8 mouse cellular contexts compared by ENCODE assay signal in the genomic region with DNA sequence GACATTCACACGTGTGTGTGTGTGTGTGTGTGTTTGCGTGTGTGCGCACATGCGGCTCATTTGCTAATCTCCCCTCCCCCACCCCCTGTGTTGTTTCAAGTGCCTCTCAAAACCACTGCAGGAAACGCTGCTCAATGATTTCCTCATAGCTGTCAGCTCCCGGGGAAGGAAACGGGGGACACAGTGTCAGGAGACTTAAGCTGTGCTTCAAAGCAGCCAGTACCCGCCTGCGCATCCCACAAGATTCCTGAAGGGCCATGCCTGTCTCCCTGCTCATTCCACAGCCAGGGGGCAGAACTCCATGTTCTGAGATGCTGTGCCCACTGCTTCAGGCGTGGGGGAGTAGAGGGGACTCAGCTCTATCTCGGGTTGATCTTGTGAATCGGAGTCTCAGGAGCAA. TPM values are rescaled to one million over a fixed set of nuclear protein-coding genes. Genes with fewer than 3 reads are reported as not detected.
DNase-seq lines count a peak whose midpoint lies in the region; ATAC-seq and TF ChIP-seq lines count a peak whose summit lies in the region.
"Had no signal": no experiment of that assay in that cellular context is flagged by ENCODE, and none has a peak within 500 bp of the region (broad histone marks: within the 10 kb centered on the region; RNA-seq: fewer than 3 reads in every experiment).

No protein-coding gene starts in this region.

- no peaks in the 10 kb centered on the region for H3K36me3 ChIP-seq in liver, embryonic 12.5 days
- H3K36me3 ChIP-seq in liver, embryonic 11.5 days (ENCODE audit: control insufficient read depth, insufficient read depth, low read length) = no peaks in the 10 kb centered on the region
- H3K36me3 ChIP-seq in lung, embryonic 14.5 days (ENCODE audit: insufficient read depth) = no peaks in the 10 kb centered on the region
- H3K36me3 ChIP-seq: limb, embryonic 15.5 days had no signal

- no peak overlapping the region for H3K9ac ChIP-seq in liver, embryonic 12.5 days
- H3K9ac ChIP-seq in liver, embryonic 11.5 days (ENCODE audit: low read depth, low read length) = no peak overlapping the region
- no peak overlapping the region for H3K9ac ChIP-seq in lung, embryonic 14.5 days
- H3K9ac ChIP-seq: limb, embryonic 15.5 days had no signal

- intact Hi-C loops in heart, postnatal 10 days (cut with DNase I) = no loop called here

- peak; percentile 60 for TF ChIP-seq CTCF in lung, embryonic 14.5 days (IDR thresholded peaks at IDR 0.05; ENCODE audit: low read depth)

- no peak for DNase-seq in liver, embryonic 11.5 days (ENCODE audit: low spot score)
- DNase-seq in heart, postnatal 10 days = peak; percentile 12 to 20
- DNase-seq in lung, embryonic 14.5 days = peak; percentile 57
- no peak for DNase-seq in ovary, postnatal 36 days (ENCODE audit: low spot score)
- DNase-seq in cerebellum, adult 9-10 months = no peak

- 24% methylated on average over 12 of the region's 12 CpGs for WGBS in liver, embryonic 12.5 days (ENCODE audit: insufficient replicate concordance)
- WGBS in liver, embryonic 11.5 days = 33% methylated on average over 12 of the region's 12 CpGs
- WGBS in lung, embryonic 14.5 days = 35% methylated on average over 12 of the region's 12 CpGs

- no peak for ATAC-seq in liver, embryonic 12.5 days
- ATAC-seq in liver, embryonic 11.5 days (replicated peaks; ENCODE audit: low FRiP score) = no peak
- peak; percentile 89 for ATAC-seq in common myeloid progenitor, adult 5-6 weeks (replicated peaks; ENCODE audit: low read depth, poor library complexity, severe bottlenecking)
- ATAC-seq in lung, embryonic 14.5 days (ENCODE audit: insufficient read depth) = peak; percentile 58; the same call in 1 of the 2 replicates

- peaks cover 47% of the 10 kb centered on the region for H3K27me3 ChIP-seq in liver, embryonic 12.5 days (replicated peaks)
- peaks cover 11% of the 10 kb centered on the region for H3K27me3 ChIP-seq in liver, embryonic 11.5 days (replicated peaks; ENCODE audit: control insufficient read depth, insufficient read depth, low read length)
- H3K27me3 ChIP-seq in lung, embryonic 14.5 days (ENCODE audit: insufficient read depth, low read length) = no peaks in the 10 kb centered on the region
- H3K27me3 ChIP-seq: limb, embryonic 15.5 days had no signal

- peaks cover 11% of the 10 kb centered on the region; the same call in 1 of the 2 replicates for H3K4me1 ChIP-seq in liver, embryonic 12.5 days
- 0 out of 2 replicates have a peak, but pooled peaks cover 9% of the 10 kb centered on the region for H3K4me1 ChIP-seq in liver, embryonic 11.5 days (replicated peaks; ENCODE audit: control insufficient read depth, insufficient read depth, low read length)
- no peaks in the 10 kb centered on the region for H3K4me1 ChIP-seq in lung, embryonic 14.5 days (ENCODE audit: insufficient read depth)
- H3K4me1 ChIP-seq: limb, embryonic 15.5 days had no signal

- no peak overlapping the region for H3K4me3 ChIP-seq in liver, embryonic 12.5 days
- H3K4me3 ChIP-seq in liver, embryonic 11.5 days (ENCODE audit: low read depth, low read length) = no peak overlapping the region
- H3K4me3 ChIP-seq in lung, embryonic 14.5 days (ENCODE audit: low read depth, low read length) = no peak overlapping the region
- H3K4me3 ChIP-seq: limb, embryonic 15.5 days had no signal

- H3K27ac ChIP-seq in liver, embryonic 12.5 days = no peak overlapping the region
- H3K27ac ChIP-seq in liver, embryonic 11.5 days (ENCODE audit: low read depth, low read length) = no peak overlapping the region
- no peak overlapping the region for H3K27ac ChIP-seq in lung, embryonic 14.5 days (ENCODE audit: low read depth)
- H3K27ac ChIP-seq: limb, embryonic 15.5 days had no signal

- H3K4me2 ChIP-seq in liver, embryonic 12.5 days = peak overlapping the region; percentile 5; the same call in 1 of the 2 replicates
- H3K4me2 ChIP-seq in liver, embryonic 11.5 days = no peak overlapping the region
- no peak overlapping the region; the same call in 1 of the 2 replicates for H3K4me2 ChIP-seq in lung, embryonic 14.5 days
- H3K4me2 ChIP-seq: limb, embryonic 15.5 days had no signal

- H3K9me3 ChIP-seq in liver, embryonic 12.5 days (replicated peaks) = no peaks in the 10 kb centered on the region
- no peaks in the 10 kb centered on the region for H3K9me3 ChIP-seq in liver, embryonic 11.5 days (ENCODE audit: control insufficient read depth, low read length)
- no peaks in the 10 kb centered on the region for H3K9me3 ChIP-seq in lung, embryonic 14.5 days (ENCODE audit: low read depth, low read length)
- H3K9me3 ChIP-seq: limb, embryonic 15.5 days had no signal

RNA-seq across cellular contexts. Expression of gene Spata31d1a, which starts 5.6 kb away (rescaled TPM):
- 0.05 TPM in 1 of 2 replicates, not detected in the other for polyA plus RNA-seq in liver, embryonic 12.5 days (2016; fragmentation: Nextera tagmentation; extraction: Ambion mirVana)
- polyA plus RNA-seq in liver, embryonic 11.5 days (2014; fragmentation: Nextera tagmentation; extraction: Ambion mirVana) = 0.06 and 0.11 TPM in 2 replicates
- not detected in 2 replicates for total RNA-seq in common myeloid progenitor, adult 5-6 weeks (2017)
- not detected for total RNA-seq in heart, postnatal 10 days (2021)
- not detected in 2 replicates for polyA plus RNA-seq in lung, embryonic 14.5 days (2014; fragmentation: Nextera tagmentation; extraction: Ambion mirVana)
- polyA plus RNA-seq: limb, embryonic 15.5 days had no signal

RNA-seq across cellular contexts. Expression of gene Spata31d1b, which starts 7.5 kb away (rescaled TPM):
- not detected in 2 replicates for polyA plus RNA-seq in liver, embryonic 12.5 days (2016; fragmentation: Nextera tagmentation; extraction: Ambion mirVana)
- not detected in 2 replicates for polyA plus RNA-seq in liver, embryonic 11.5 days (2014; fragmentation: Nextera tagmentation; extraction: Ambion mirVana)
- not detected in 2 replicates for total RNA-seq in common myeloid progenitor, adult 5-6 weeks (2017)
- not detected for total RNA-seq in heart, postnatal 10 days (2021)
- not detected in 2 replicates for polyA plus RNA-seq in lung, embryonic 14.5 days (2014; fragmentation: Nextera tagmentation; extraction: Ambion mirVana)
- polyA plus RNA-seq: limb, embryonic 15.5 days had no signal

RNA-seq across cellular contexts. Expression of gene 4921517D22Rik, which starts 10.7 kb away (rescaled TPM):
- polyA plus RNA-seq in liver, embryonic 12.5 days (2016; fragmentation: Nextera tagmentation; extraction: Ambion mirVana) = not detected in 2 replicates
- polyA plus RNA-seq in liver, embryonic 11.5 days (2014; fragmentation: Nextera tagmentation; extraction: Ambion mirVana) = not detected in 2 replicates
- total RNA-seq in common myeloid progenitor, adult 5-6 weeks (2017) = not detected in 2 replicates
- total RNA-seq in heart, postnatal 10 days (2021) = not detected
- not detected in 2 replicates for polyA plus RNA-seq in lung, embryonic 14.5 days (2014; fragmentation: Nextera tagmentation; extraction: Ambion mirVana)
- polyA plus RNA-seq: limb, embryonic 15.5 days had no signal

RNA-seq across cellular contexts. Expression of gene Spata31d1d, which starts 27.0 kb away (rescaled TPM):
- polyA plus RNA-seq in liver, embryonic 12.5 days (2016; fragmentation: Nextera tagmentation; extraction: Ambion mirVana) = not detected in 2 replicates
- not detected in 2 replicates for polyA plus RNA-seq in liver, embryonic 11.5 days (2014; fragmentation: Nextera tagmentation; extraction: Ambion mirVana)
- total RNA-seq in common myeloid progenitor, adult 5-6 weeks (2017) = not detected in 2 replicates
- total RNA-seq in heart, postnatal 10 days (2021) = not detected
- polyA plus RNA-seq in lung, embryonic 14.5 days (2014; fragmentation: Nextera tagmentation; extraction: Ambion mirVana) = not detected in 2 replicates
- polyA plus RNA-seq: limb, embryonic 15.5 days had no signal

RNA-seq across cellular contexts. Expression of gene Golm1, which starts 29.0 kb away (rescaled TPM):
- 63.8 and 64.2 TPM in 2 replicates for polyA plus RNA-seq in liver, embryonic 12.5 days (2016; fragmentation: Nextera tagmentation; extraction: Ambion mirVana)
- polyA plus RNA-seq in liver, embryonic 11.5 days (2014; fragmentation: Nextera tagmentation; extraction: Ambion mirVana) = 87.9 and 96.5 TPM in 2 replicates
- 55.6 and 58.6 TPM in 2 replicates for total RNA-seq in common myeloid progenitor, adult 5-6 weeks (2017)
- total RNA-seq in heart, postnatal 10 days (2021) = 10 to 100 TPM; 22.0 to 22.7 TPM
- polyA plus RNA-seq in lung, embryonic 14.5 days (2014; fragmentation: Nextera tagmentation; extraction: Ambion mirVana) = 39.2 and 44.1 TPM in 2 replicates

Comparison
In these comparisons a context has a peak if more than half of its experiments do, and no peak if none do; other contexts are left out.
1. ATAC-seq: peak in common myeloid progenitor, adult 5-6 weeks (single experiment) and lung, embryonic 14.5 days (single experiment); none in liver, embryonic 12.5 days (single experiment) and liver, embryonic 11.5 days (single experiment).
2. DNase-seq: peak in heart, postnatal 10 days (2 of 2) and lung, embryonic 14.5 days (single experiment); none in liver, embryonic 11.5 days (single experiment), ovary, postnatal 36 days (single experiment) and cerebellum, adult 9-10 months (single experiment).